Mouse (Mus musculus) CH12.LX (cell line): ENCODE measurements around the gene Zfp868. TPM values are rescaled to one million over a fixed set of nuclear protein-coding genes. Genes with fewer than 3 reads are reported as not detected.

Source experiments
- DNase-seq: peaks from one replicate; pipeline ENCODE4 v3.0.0-alpha.2; 2013; ENCODE audit errors: extremely low read depth
- H3K27ac ChIP-seq: 2 replicates; pipeline ENCODE4 v1.5.1; 2012; ENCODE audit warnings: low read depth, mild to moderate bottlenecking, control low read depth, moderate library complexity; ENCODE audit not compliant: insufficient read depth
- H3K27me3 ChIP-seq: replicated peaks from 2 replicates; pipeline ENCODE3; 2012; ENCODE audit warnings: inconsistent platforms
- H3K36me3 ChIP-seq, 2 experiments: replicated peaks in 1 of 2; 2 replicates each; pipeline versions ENCODE3 to v1.6.1; 2012; ENCODE audit warnings: inconsistent platforms in 1 of 2, low read length in 1 of 2, mild to moderate bottlenecking in 1 of 2, mixed read lengths in 1 of 2, moderate library complexity in 1 of 2; ENCODE audit not compliant: control insufficient read depth in 1 of 2, insufficient read depth in 1 of 2
- H3K4me1 ChIP-seq, 2 experiments: 2 replicates each; pipeline ENCODE4 v1.6.1; 2012; ENCODE audit warnings: inconsistent platforms in 1 of 2, moderate library complexity in 1 of 2; ENCODE audit not compliant: insufficient read depth in 2 of 2, control insufficient read depth in 1 of 2
- H3K4me2 ChIP-seq: 2 replicates; pipeline ENCODE4 v1.6.1; 2012; ENCODE audit warnings: low read depth, mild to moderate bottlenecking, control low read depth; ENCODE audit not compliant: poor library complexity, insufficient read depth, severe bottlenecking
- H3K4me3 ChIP-seq, 3 experiments: fragments of 150-350 bp in 1 of 3; sonication (generic) in 1 of 3; replicated peaks in 1 of 3; 2 replicates each; pipeline versions ENCODE3 to v1.5.1; 2011 to 2012; ENCODE audit warnings: low read depth in 2 of 3, low read length in 2 of 3, mild to moderate bottlenecking in 2 of 3, moderate library complexity in 2 of 3, control low read depth in 1 of 3, improper control_type of control experiment in 1 of 3, inconsistent platforms in 1 of 3, mixed read lengths in 1 of 3; ENCODE audit not compliant: poor library complexity in 1 of 3
- H3K79me2 ChIP-seq: replicated peaks from 2 replicates; pipeline ENCODE4 v1.6.1; 2012; ENCODE audit warnings: mild to moderate bottlenecking, moderate library complexity; ENCODE audit not compliant: control insufficient read depth, poor library complexity, insufficient read depth, severe bottlenecking; ENCODE audit errors: extremely low read depth
- H3K9ac ChIP-seq: 2 replicates; pipeline ENCODE4 v1.6.1; 2012; ENCODE audit warnings: low read depth, mild to moderate bottlenecking, control low read depth, moderate library complexity; ENCODE audit not compliant: insufficient read depth
- H3K9me3 ChIP-seq: replicated peaks from 2 replicates; pipeline ENCODE3; 2012; ENCODE audit warnings: low read length, inconsistent platforms, mixed read lengths
- BHLHE40 ChIP-seq: IDR thresholded peaks from 2 replicates; pipeline ENCODE4 v1.6.1; 2011; ENCODE audit warnings: mild to moderate bottlenecking, low read depth, low read length, improper control_type of control experiment
- CHD1 ChIP-seq: IDR thresholded peaks from 2 replicates; pipeline ENCODE4 v1.6.1; 2012; ENCODE audit warnings: low read depth, low read length, improper control_type of control experiment, inconsistent platforms
- CHD2 ChIP-seq: IDR thresholded peaks from 2 replicates; pipeline ENCODE4 v1.6.1; 2011; ENCODE audit warnings: low read length, improper control_type of control experiment
- CTCF ChIP-seq, 2 experiments: IDR thresholded peaks in 1 of 2; conservative IDR thresholded peaks in 1 of 2; 2 replicates each; pipeline ENCODE4 v1.5.1; 2011 to 2012; ENCODE audit warnings: low read depth in 2 of 2, low read length in 2 of 2, improper control_type of control experiment in 1 of 2, inconsistent platforms in 1 of 2, mild to moderate bottlenecking in 1 of 2, moderate library complexity in 1 of 2
- E2F4 ChIP-seq: IDR thresholded peaks from 2 replicates; pipeline ENCODE4 v1.6.1; 2011; ENCODE audit warnings: low read depth, low read length, improper control_type of control experiment; ENCODE audit not compliant: insufficient replicate concordance
- ELF1 ChIP-seq: IDR thresholded peaks from 2 replicates; pipeline ENCODE4 v1.6.1; 2014; ENCODE audit warnings: low read depth, mild to moderate bottlenecking, inconsistent platforms, low read length, improper control_type of control experiment
- EP300 ChIP-seq: IDR thresholded peaks from 2 replicates; pipeline ENCODE4 v1.6.1; 2011; ENCODE audit warnings: low read length, improper control_type of control experiment
- ETS1 ChIP-seq: conservative IDR thresholded peaks from 2 replicates; pipeline ENCODE4 v1.6.1; 2012; ENCODE audit warnings: low read depth, mild to moderate bottlenecking, inconsistent platforms, low read length, improper control_type of control experiment, moderate library complexity
- GABPA ChIP-seq: IDR thresholded peaks from 2 replicates; pipeline ENCODE4 v1.6.1; 2012; ENCODE audit warnings: low read depth, low read length, improper control_type of control experiment, inconsistent platforms; ENCODE audit not compliant: insufficient replicate concordance
- HCFC1 ChIP-seq: IDR thresholded peaks from 2 replicates; pipeline ENCODE4 v1.6.1; 2012; ENCODE audit warnings: low read depth, mild to moderate bottlenecking, inconsistent platforms, low read length, improper control_type of control experiment
- IRF4 ChIP-seq: IDR thresholded peaks from 2 replicates; pipeline ENCODE4 v1.6.1; 2014; ENCODE audit warnings: low read depth, mild to moderate bottlenecking, inconsistent platforms, low read length, improper control_type of control experiment
- JUN ChIP-seq: IDR thresholded peaks from 2 replicates; pipeline ENCODE4 v1.6.1; 2011; ENCODE audit warnings: low read depth, mild to moderate bottlenecking, low read length, improper control_type of control experiment, moderate library complexity; ENCODE audit not compliant: insufficient read depth
- JUND ChIP-seq: conservative IDR thresholded peaks from 2 replicates; pipeline ENCODE4 v1.6.1; 2011; ENCODE audit warnings: low read depth, low read length, improper control_type of control experiment
- KAT2A ChIP-seq: IDR thresholded peaks from 2 replicates; pipeline ENCODE4 v1.6.1; 2012; ENCODE audit warnings: low read length, improper control_type of control experiment, inconsistent platforms; ENCODE audit not compliant: insufficient replicate concordance
- MAFK ChIP-seq: IDR thresholded peaks from 2 replicates; pipeline ENCODE4 v1.6.1; 2011; ENCODE audit warnings: low read length, improper control_type of control experiment; ENCODE audit not compliant: insufficient replicate concordance
- MAX ChIP-seq: IDR thresholded peaks from 2 replicates; pipeline ENCODE4 v1.6.1; 2011; ENCODE audit warnings: low read length, improper control_type of control experiment
- MAZ ChIP-seq: IDR thresholded peaks from 2 replicates; pipeline ENCODE4 v1.6.1; 2012; ENCODE audit warnings: low read depth, mild to moderate bottlenecking, inconsistent platforms, low read length, improper control_type of control experiment, moderate library complexity
- MEF2A ChIP-seq: IDR thresholded peaks from 2 replicates; pipeline ENCODE4 v1.6.1; 2014; ENCODE audit warnings: low read depth, mild to moderate bottlenecking, inconsistent platforms, low read length, improper control_type of control experiment, borderline replicate concordance
- MXI1 ChIP-seq: IDR thresholded peaks from 2 replicates; pipeline ENCODE4 v1.6.1; 2011; ENCODE audit warnings: mild to moderate bottlenecking, low read depth, low read length, improper control_type of control experiment
- MYC ChIP-seq: IDR thresholded peaks from 2 replicates; pipeline ENCODE4 v1.6.1; 2011; ENCODE audit warnings: low read depth, mild to moderate bottlenecking, improper control_type of control experiment, low read length
- NELFE ChIP-seq: IDR thresholded peaks from 2 replicates; pipeline ENCODE4 v1.6.1; 2011; ENCODE audit warnings: low read depth, low read length, improper control_type of control experiment
- NRF1 ChIP-seq: IDR thresholded peaks from 2 replicates; pipeline ENCODE4 v1.6.1; 2014; ENCODE audit warnings: low read depth, mild to moderate bottlenecking, inconsistent platforms, low read length, improper control_type of control experiment, moderate library complexity
- PAX5 ChIP-seq: IDR thresholded peaks from 2 replicates; pipeline ENCODE4 v1.6.1; 2012; ENCODE audit warnings: low read length, inconsistent platforms, mixed read lengths
- POLR2A ChIP-seq: IDR thresholded peaks from 2 replicates; pipeline ENCODE4 v1.6.1; 2011; ENCODE audit warnings: low read depth, mild to moderate bottlenecking, improper control_type of control experiment, low read length
- POLR2AphosphoS2 ChIP-seq: IDR thresholded peaks from 2 replicates; pipeline ENCODE4 v1.6.1; 2011; ENCODE audit warnings: low read depth, low read length, improper control_type of control experiment
- RAD21 ChIP-seq: IDR thresholded peaks from 2 replicates; pipeline ENCODE4 v1.6.1; 2011; ENCODE audit warnings: low read depth, mild to moderate bottlenecking, low read length, improper control_type of control experiment, moderate library complexity
- RCOR1 ChIP-seq: conservative IDR thresholded peaks from 2 replicates; pipeline ENCODE4 v1.6.1; 2012; ENCODE audit warnings: low read depth, mild to moderate bottlenecking, inconsistent platforms, low read length, improper control_type of control experiment
- SIN3A ChIP-seq: IDR thresholded peaks from 2 replicates; pipeline ENCODE4 v1.6.1; 2012; ENCODE audit warnings: low read length, improper control_type of control experiment, inconsistent platforms
- SMC3 ChIP-seq: IDR thresholded peaks from 2 replicates; pipeline ENCODE4 v1.6.1; 2011; ENCODE audit warnings: low read depth, low read length, improper control_type of control experiment
- TBP ChIP-seq: conservative IDR thresholded peaks from 2 replicates; pipeline ENCODE4 v1.6.1; 2011; ENCODE audit warnings: low read depth, low read length, improper control_type of control experiment
- TCF12 ChIP-seq: IDR thresholded peaks from 2 replicates; pipeline ENCODE4 v1.6.1; 2014; ENCODE audit warnings: low read depth, mild to moderate bottlenecking, inconsistent platforms, low read length, improper control_type of control experiment
- UBTF ChIP-seq: IDR thresholded peaks from 2 replicates; pipeline ENCODE4 v1.6.1; 2012; ENCODE audit warnings: low read depth, mild to moderate bottlenecking, inconsistent platforms, low read length, improper control_type of control experiment, moderate library complexity
- USF1 ChIP-seq: IDR thresholded peaks from 2 replicates; pipeline ENCODE4 v1.6.1; 2014; ENCODE audit warnings: low read depth, mild to moderate bottlenecking, inconsistent platforms, low read length, improper control_type of control experiment
- USF2 ChIP-seq: conservative IDR thresholded peaks from 2 replicates; pipeline ENCODE4 v1.6.1; 2011; ENCODE audit warnings: low read depth, low read length, improper control_type of control experiment
- ZC3H11A ChIP-seq: IDR thresholded peaks from 2 replicates; pipeline ENCODE4 v1.6.1; 2012; ENCODE audit warnings: low read depth, mild to moderate bottlenecking, inconsistent platforms, low read length, improper control_type of control experiment
- ZKSCAN1 ChIP-seq: IDR thresholded peaks from 2 replicates; pipeline ENCODE4 v1.6.1; 2012; ENCODE audit warnings: low read depth, inconsistent platforms, low read length, improper control_type of control experiment, borderline replicate concordance
- ZMIZ1 ChIP-seq: IDR thresholded peaks from 2 replicates; pipeline ENCODE4 v1.6.1; 2012; ENCODE audit warnings: low read depth, mild to moderate bottlenecking, inconsistent platforms, low read length, improper control_type of control experiment
- ZNF384 ChIP-seq: IDR thresholded peaks from 2 replicates; pipeline ENCODE4 v1.6.1; 2012; ENCODE audit warnings: low read depth, low read length, improper control_type of control experiment, inconsistent platforms
- dilution Hi-C: fragments of 300-500 bp; cut with MboI; formaldehyde crosslinking; loops from 2 replicates; pipeline ENCODE4 v1.14.3; 2020; ENCODE audit warnings: low sequenced_read_pairs; ENCODE audit not compliant: extremely low pct_unique_long_range_greater_than_20kb, extremely low pct_ligation_motif_present
- in situ Hi-C: fragments of 300-500 bp; cut with MboI; formaldehyde crosslinking; loops from 3 replicates; pipeline ENCODE4 v1.14.3; 2019; ENCODE audit warnings: low sequenced_read_pairs, low pct_ligation_motif_present, low pct_unique_long_range_greater_than_20kb, mixed read lengths
- polyA plus RNA-seq: library from polyadenylated mRNA; unstranded; fragments of >175 nt; gene quantifications from 2 replicates; pipeline ENCODE4 v1.2.1, GENCODE M21; 2012; ENCODE audit warnings: low read depth; ENCODE audit not compliant: insufficient read length
- total RNA-seq, 2 experiments: library from RNA; depleted of rRNA; stranded (reverse); fragments of 300-350 nt in 1 of 2; fragments of >200 nt in 1 of 2; gene quantifications; 2 replicates each; pipeline ENCODE4 v1.2.3; 2012 to 2014

The Zfp868 gene
- 7.1 and 7.7 TPM in 2 replicates for total RNA-seq (2012; rRNA removed)
- 16.2 and 17.6 TPM in 2 replicates for total RNA-seq (2014; rRNA removed)
- polyA plus RNA-seq = 9.8 and 12.3 TPM in 2 replicates

DNA sequence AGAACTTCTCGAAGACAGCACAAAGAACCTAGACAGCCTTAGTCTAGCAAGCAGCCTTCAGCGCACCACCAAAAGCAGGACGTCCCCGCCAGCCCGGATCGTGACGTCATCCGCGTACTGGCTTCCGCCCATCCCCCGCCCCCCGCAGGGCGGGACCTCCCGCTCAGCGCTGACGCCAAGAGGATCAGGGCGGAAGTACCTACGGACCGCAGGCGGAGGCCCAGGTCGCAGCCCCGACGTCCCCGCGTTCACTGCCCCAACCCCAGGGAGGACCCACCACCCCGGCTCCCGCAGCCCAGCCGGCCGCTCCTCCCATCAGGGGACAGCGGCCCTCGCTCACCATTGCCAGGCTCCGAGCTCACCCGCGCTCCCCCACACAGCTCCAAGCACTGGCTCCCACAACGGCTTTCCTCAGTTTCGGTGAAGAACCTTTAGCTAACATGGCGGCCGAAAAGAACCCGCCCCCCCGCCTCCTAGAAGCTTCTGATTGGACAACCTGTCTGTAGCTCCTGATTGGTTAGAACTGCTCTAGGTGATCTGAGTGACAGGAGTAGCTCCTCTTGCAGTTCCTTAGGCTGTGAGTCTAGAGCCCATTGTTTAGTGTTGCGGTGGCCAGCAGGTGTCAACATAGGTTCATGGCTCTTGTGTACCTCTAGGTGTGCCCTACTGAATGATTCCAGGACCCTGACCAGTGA, at the start of gene Zfp868:
Gene Zfp868, minus strand, starts transcription at position 454 of the 695 bp plus-strand sequence.
- Histone ChIP-seq H3K4me3 (peak within 1 kb of the TSS; percentile 58 to 92 (median 70)), H3K36me3 (peaks cover 0 to 8% of the 10 kb centered on the region in 2 experiments), H3K79me2 (peaks cover 6% of the 10 kb centered on the region), H3K4me2 (peak within 1 kb of the TSS; percentile 81), H3K27ac (peak within 1 kb of the TSS; percentile 68), H3K9me3 (no peaks in the 10 kb centered on the region), H3K4me1 (peaks cover 0 to 23% of the 10 kb centered on the region in 2 experiments; a peak in 2 of 4 replicates), H3K9ac (peak within 1 kb of the TSS; percentile 68), H3K27me3 (no peaks in the 10 kb centered on the region)
- dilution Hi-C loops = no loop called here
- in situ Hi-C loops = no loop called here
- TF ChIP-seq PAX5 (no peak), JUND (peak; percentile 76), UBTF (no peak), RAD21 (peak; percentile 91), ELF1 (peak; percentile 96), GABPA (peak; percentile 58; the same call in 1 of the 2 replicates), SIN3A (no peak; the same call in none of the 2 replicates), CHD2 (peak; percentile 89), ZC3H11A (0 out of 2 replicates have a peak, but pooled peaks have one; percentile 8), NELFE (peak; percentile 88), POLR2AphosphoS2 (peak; percentile 86), CTCF (conservative IDR thresholded peaks at IDR 0.05 in 1 of 2, IDR thresholded peaks at IDR 0.05 in 1 of 2; ENCODE audit: low read depth in 2 of 2, low read length in 2 of 2) (peak in 1 of 2 experiments; percentile 90; a peak in 2 of 4 replicates), MAZ (peak; percentile 45; the same call in 1 of the 2 replicates), TCF12 (peak; percentile 72), USF1 (no peak), MAX (peak; percentile 51; the same call in 1 of the 2 replicates), MAFK (no peak), CHD1 (no peak), TBP (peak; percentile 86), ETS1 (peak; percentile 39; the same call in 1 of the 2 replicates), KAT2A (peak; percentile 87; the same call in 1 of the 2 replicates), HCFC1 (peak; percentile 90), E2F4 (no peak), ZKSCAN1 (no peak), USF2 (no peak), ZMIZ1 (peak; percentile 82), ZNF384 (no peak), BHLHE40 (0 out of 2 replicates have a peak, but pooled peaks have one; percentile 13), SMC3 (peak; percentile 73), IRF4 (peak; percentile 71), MYC (0 out of 2 replicates have a peak, but pooled peaks have one; percentile 32), JUN (peak; percentile 64; the same call in 1 of the 2 replicates), RCOR1 (no peak), MXI1 (no peak; the same call in 1 of the 2 replicates), EP300 (no peak), POLR2A (peak; percentile 95), MEF2A (peak; percentile 51; the same call in 1 of the 2 replicates), NRF1 (peak; percentile 53)
- peak; percentile 97 for DNase-seq
